Mouse (Mus musculus): Measurements from ENCODE around the gene Hpca.

Hpca gene

GRCm38 (mm10) chr4:129136579-129137391 is 14.9 kb upstream of the Hpca start, which contains the start of gene Fndc5:
Gene Fndc5 (plus strand): TSS chr4:129136999.
- DNase-seq (ENCODE audit: low read depth in 1 of 2, low spot score in 2 of 2), result no peak

- no peak for DNase-seq (ENCODE audit: low read depth in 1 of 2, low spot score in 2 of 2)
Measured at GRCm38 (mm10) chr4:129136189-129136578, 14.3 kb upstream of the Hpca start.

- no peak for DNase-seq (ENCODE audit: low read depth in 1 of 2, low spot score in 2 of 2)
Measured at GRCm38 (mm10) chr4:129135637-129136036, 13.8 kb upstream of the Hpca start.

GRCm38 (mm10) chr4:129134799-129135585 is 13.2 kb upstream of the Hpca start:
- DNase-seq (ENCODE audit: low read depth in 1 of 2, low spot score in 2 of 2), result peak in 1 of 2 experiments; percentile 34

- no peak for DNase-seq (ENCODE audit: low read depth in 1 of 2, low spot score in 2 of 2)
Measured at GRCm38 (mm10) chr4:129130755-129131303, 9.0 kb upstream of the Hpca start.

- peak in 1 of 2 experiments; percentile 17 for DNase-seq (ENCODE audit: low read depth in 1 of 2, low spot score in 2 of 2)
Measured at GRCm38 (mm10) chr4:129130149-129130548, 8.3 kb upstream of the Hpca start.

GRCm38 (mm10) chr4:129129387-129129786 is 7.6 kb upstream of the Hpca start:
- DNase-seq (ENCODE audit: low read depth in 1 of 2, low spot score in 2 of 2), result no peak

- DNase-seq (ENCODE audit: low read depth in 1 of 2, low spot score in 2 of 2), result no peak
Measured at GRCm38 (mm10) chr4:129128582-129129338, 6.9 kb upstream of the Hpca start.

- no peak for DNase-seq (ENCODE audit: low read depth in 1 of 2, low spot score in 2 of 2)
Measured at GRCm38 (mm10) chr4:129125736-129126451, 4.1 kb upstream of the Hpca start.

GRCm38 (mm10) chr4:129124652-129125146 is 2.9 kb upstream of the Hpca start:
- DNase-seq (ENCODE audit: low read depth in 1 of 2, low spot score in 2 of 2), result no peak

- DNase-seq (ENCODE audit: low read depth in 1 of 2, low spot score in 2 of 2), result no peak
Measured at GRCm38 (mm10) chr4:129122719-129123118, 883 bp upstream of the Hpca start.

GRCm38 (mm10) chr4:129122107-129122506 is 271 bp upstream of the Hpca start:
- DNase-seq (ENCODE audit: low read depth in 1 of 2, low spot score in 2 of 2), result no peak

- no peak for DNase-seq (ENCODE audit: low read depth in 1 of 2, low spot score in 2 of 2)
Measured at GRCm38 (mm10) chr4:129120520-129121445, 1.1 kb downstream of the Hpca start.

- no peak for DNase-seq (ENCODE audit: low read depth in 1 of 2, low spot score in 2 of 2)
Measured at GRCm38 (mm10) chr4:129119708-129120107, 2.1 kb downstream of the Hpca start.

- no peak for DNase-seq (ENCODE audit: low read depth in 1 of 2, low spot score in 2 of 2)
Measured at GRCm38 (mm10) chr4:129117720-129118510, 3.9 kb downstream of the Hpca start.

GRCm38 (mm10) chr4:129116703-129117102 is 5.1 kb downstream of the Hpca start:
- no peak for DNase-seq (ENCODE audit: low read depth in 1 of 2, low spot score in 2 of 2)

GRCm38 (mm10) chr4:129113083-129113988 is 8.5 kb downstream of the Hpca start:
- peak; percentile 19 to 32 for DNase-seq (ENCODE audit: low read depth in 1 of 2, low spot score in 2 of 2)

Measured in monocyte, adult 2 months (primary cell).